ENCODE assay signal across 9 mouse cellular contexts in genomic region chr2:5770708-5771241, GRCm38 (mm10). TPM values are rescaled to one million over a fixed set of nuclear protein-coding genes. Genes with fewer than 3 reads are reported as not detected.
DNase-seq lines count a peak whose midpoint lies in the region; ATAC-seq and TF ChIP-seq lines count a peak whose summit lies in the region.
"Had no signal": no experiment of that assay in that cellular context is flagged by ENCODE, and none has a peak within 500 bp of the region (broad histone marks: within the 10 kb centered on the region; RNA-seq: fewer than 3 reads in every experiment).

No protein-coding gene starts in this region.

- 60% methylated on average over 8 of the region's 8 CpGs for WGBS in hindbrain, embryonic 10.5 days
- WGBS in hindbrain, embryonic 13.5 days: 61% methylated on average over 8 of the region's 8 CpGs
- WGBS in midbrain, embryonic 15.5 days: 59% methylated on average over 8 of the region's 8 CpGs

- peaks cover 4% of the 10 kb centered on the region; the same call in 1 of the 2 replicates for H3K9me3 ChIP-seq in hindbrain, embryonic 10.5 days
- H3K9me3 ChIP-seq in hindbrain, embryonic 13.5 days: no peaks in the 10 kb centered on the region
- H3K9me3 ChIP-seq in G1E (replicated peaks): 0 out of 2 replicates have a peak, but pooled peaks cover 2% of the 10 kb centered on the region
- no peaks in the 10 kb centered on the region for H3K9me3 ChIP-seq in midbrain, embryonic 15.5 days

- H3K36me3 ChIP-seq in hindbrain, embryonic 10.5 days: no peaks in the 10 kb centered on the region
- H3K36me3 ChIP-seq in hindbrain, embryonic 13.5 days: no peaks in the 10 kb centered on the region
- no peaks in the 10 kb centered on the region for H3K36me3 ChIP-seq in G1E (replicated peaks)
- H3K36me3 ChIP-seq in midbrain, embryonic 15.5 days (replicated peaks): no peaks in the 10 kb centered on the region

- TF ChIP-seq CTCF in G1E (IDR thresholded peaks at IDR 0.05; ENCODE audit: low read depth, low read length): no peak

- ATAC-seq in hindbrain, embryonic 13.5 days (ENCODE audit: low FRiP score): no peak
- peak; percentile 37 for ATAC-seq in G1E (ENCODE audit: extremely low read depth, insufficient number of reproducible peaks, low FRiP score, poor library complexity, severe bottlenecking)
- ATAC-seq in granulocyte monocyte progenitor cell, adult 5-6 weeks (replicated peaks; ENCODE audit: poor library complexity, severe bottlenecking): peak; percentile 84
- ATAC-seq in midbrain, embryonic 15.5 days (replicated peaks): peak; percentile 90

- no peak overlapping the region for H3K27ac ChIP-seq in hindbrain, embryonic 10.5 days
- no peak overlapping the region for H3K27ac ChIP-seq in hindbrain, embryonic 13.5 days
- H3K27ac ChIP-seq in midbrain, embryonic 15.5 days: no peak overlapping the region

- no peak overlapping the region for H3K9ac ChIP-seq in hindbrain, embryonic 13.5 days
- H3K9ac ChIP-seq in midbrain, embryonic 15.5 days: no peak overlapping the region

- no peak overlapping the region for H3K4me3 ChIP-seq in hindbrain, embryonic 10.5 days
- H3K4me3 ChIP-seq in hindbrain, embryonic 13.5 days: no peak overlapping the region
- H3K4me3 ChIP-seq in G1E (ENCODE audit: low read depth, low read length): no peak overlapping the region
- H3K4me3 ChIP-seq in midbrain, embryonic 15.5 days: no peak overlapping the region
- H3K4me3 ChIP-seq: myocyte had no signal

- no peak overlapping the region for H3K4me2 ChIP-seq in hindbrain, embryonic 13.5 days
- H3K4me2 ChIP-seq in midbrain, embryonic 15.5 days: no peak overlapping the region

- DNase-seq in hindbrain, embryonic 10.5 days (ENCODE audit: low spot score): peak; percentile 12
- no peak for DNase-seq in G1E (ENCODE audit: low spot score)
- DNase-seq in cerebellum, adult 8-10 months: peak; percentile 46
- peak; percentile 56 to 80 for DNase-seq in left cerebral cortex, adult 9 months (ENCODE audit: low spot score in 2 of 2)
- DNase-seq in spleen, postnatal 4 days (ENCODE audit: low spot score in 2 of 2): no peak

- no peaks in the 10 kb centered on the region for H3K27me3 ChIP-seq in hindbrain, embryonic 10.5 days (ENCODE audit: insufficient read depth, poor library complexity, severe bottlenecking)
- H3K27me3 ChIP-seq in hindbrain, embryonic 13.5 days: no peaks in the 10 kb centered on the region
- H3K27me3 ChIP-seq in G1E (ENCODE audit: insufficient read depth, low read length): 0 out of 2 replicates have a peak, but pooled peaks cover 1% of the 10 kb centered on the region
- no peaks in the 10 kb centered on the region for H3K27me3 ChIP-seq in midbrain, embryonic 15.5 days (replicated peaks)

- no peaks in the 10 kb centered on the region for H3K4me1 ChIP-seq in hindbrain, embryonic 10.5 days (replicated peaks)
- H3K4me1 ChIP-seq in hindbrain, embryonic 13.5 days (replicated peaks): 0 out of 2 replicates have a peak, but pooled peaks cover 3% of the 10 kb centered on the region
- peaks cover 28% of the 10 kb centered on the region for H3K4me1 ChIP-seq in G1E (ENCODE audit: insufficient read depth, low read depth, low read length)
- peaks cover 4% of the 10 kb centered on the region; the same call in 1 of the 2 replicates for H3K4me1 ChIP-seq in midbrain, embryonic 15.5 days

RNA-seq across cellular contexts. Expression of gene Camk1d, which starts 56.5 kb away (rescaled TPM):
- 1.3 and 1.8 TPM in 2 replicates for polyA plus RNA-seq in hindbrain, embryonic 10.5 days (2016; fragmentation: Nextera tagmentation; extraction: Ambion mirVana)
- 3.5 and 3.6 TPM in 2 replicates for polyA plus RNA-seq in hindbrain, embryonic 13.5 days (2015; fragmentation: Nextera tagmentation; extraction: Ambion mirVana)
- total RNA-seq in G1E (2014; fragmentation: Nextera tagmentation) (6.8 TPM in 2 replicates), G1E (2017) (10.8 and 15.5 TPM in 2 replicates)
- 2.6 and 2.8 TPM in 2 replicates for polyA plus RNA-seq in G1E (2012)
- 1.8 and 4.5 TPM in 2 replicates for total RNA-seq in granulocyte monocyte progenitor cell, adult 5-6 weeks (2014; fragmentation: Nextera tagmentation)
- total RNA-seq in granulocyte monocyte progenitor cell, adult 5-6 weeks (2017): 0.26 and 0.78 TPM in 2 replicates
- polyA plus RNA-seq in midbrain, embryonic 15.5 days (2015; fragmentation: Nextera tagmentation; extraction: Ambion mirVana): 6.3 and 6.7 TPM in 2 replicates

Comparison
In these comparisons a context has a peak if more than half of its experiments do, and no peak if none do; other contexts are left out.
1. DNase-seq: peak in hindbrain, embryonic 10.5 days (single experiment), cerebellum, adult 8-10 months (single experiment) and left cerebral cortex, adult 9 months (2 of 2); none in G1E (single experiment) and spleen, postnatal 4 days (0 of 2).